Mouse (Mus musculus) testis, adult 2 months (tissue): Measurements from ENCODE around the gene Mcm9.

Experiments used
- CTCF ChIP-seq: fragments of 200-500 bp; IDR thresholded peaks from 2 replicates; pipeline ENCODE4 v1.5.1; 2012; ENCODE audit warnings: low read depth, mild to moderate bottlenecking, inconsistent platforms, low read length, moderate library complexity; ENCODE audit not compliant: control insufficient read depth, insufficient read depth, insufficient replicate concordance
- POLR2A ChIP-seq: fragments of 200-500 bp; IDR thresholded peaks from 2 replicates; pipeline ENCODE4 v1.6.1; 2012; ENCODE audit warnings: low read depth, mild to moderate bottlenecking, inconsistent platforms, low read length, moderate library complexity; ENCODE audit not compliant: control insufficient read depth

DNA sequence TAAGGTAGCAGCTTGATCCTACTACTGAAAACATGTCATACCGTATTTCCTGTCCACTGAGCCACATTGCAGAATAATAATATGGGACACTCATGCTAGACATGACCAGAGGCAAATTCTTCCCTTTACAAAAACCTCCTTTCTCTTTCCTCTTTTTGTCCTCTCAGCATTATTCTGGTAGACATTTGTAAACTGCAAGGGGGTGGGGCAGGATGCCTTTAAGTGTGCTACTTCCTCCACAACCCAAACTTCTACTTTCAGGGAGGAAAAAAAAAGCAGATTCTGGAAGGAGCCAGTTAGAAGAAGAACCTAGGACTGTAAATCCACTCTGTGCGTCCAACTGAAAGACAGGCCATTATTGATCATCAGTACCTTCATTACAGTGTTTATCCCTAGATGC is 124.7 kb downstream of the Mcm9 start:
- TF ChIP-seq CTCF: no peak
- no peak for TF ChIP-seq POLR2A
